Mouse (Mus musculus) liver, embryonic 14.5 days (tissue): ENCODE results near the gene Rrbp1. TPM values are rescaled to one million over a fixed set of nuclear protein-coding genes. Genes with fewer than 3 reads are reported as not detected.

Source experiments
- ATAC-seq: fragments of 200-750 bp; cut with Nextera tagmentation; 2 replicates; pipeline ENCODE4 v1.8.0; 2017; ENCODE audit warnings: moderate number of reproducible peaks, mild to moderate bottlenecking, moderate library complexity; ENCODE audit not compliant: insufficient read depth
- DNase-seq, 3 experiments: peaks; one replicate each; pipeline ENCODE4 v3.0.0-alpha.2; 2012 to 2013; ENCODE audit warnings: low read depth in 3 of 3, low spot score in 3 of 3
- H3K27ac ChIP-seq: fragments of 300-500 bp; sonication (generic); 2 replicates; pipeline ENCODE4 v1.5.1; 2014; ENCODE audit warnings: moderate library complexity, mild to moderate bottlenecking, control low read depth, inconsistent platforms
- H3K27me3 ChIP-seq: fragments of 300-500 bp; sonication (generic); 2 replicates; pipeline ENCODE4 v1.6.1; 2014; ENCODE audit warnings: mild to moderate bottlenecking, low read length, moderate library complexity; ENCODE audit not compliant: control insufficient read depth, insufficient read depth
- H3K36me3 ChIP-seq: fragments of 300-500 bp; sonication (generic); replicated peaks from 2 replicates; pipeline ENCODE4 v1.6.1; 2014; ENCODE audit warnings: low read depth; ENCODE audit not compliant: control insufficient read depth, insufficient read depth
- H3K4me1 ChIP-seq, 2 experiments: fragments of 200-500 bp in 1 of 2; fragments of 300-500 bp in 1 of 2; sonication (generic) in 1 of 2; replicated peaks; 2 replicates each; pipeline ENCODE4 v1.6.1; 2012 to 2014; ENCODE audit warnings: antibody characterized with exemption in 1 of 2, inconsistent platforms in 1 of 2, low read length in 1 of 2; ENCODE audit not compliant: control insufficient read depth in 2 of 2, insufficient read depth in 2 of 2
- H3K4me2 ChIP-seq: fragments of 300-500 bp; sonication (generic); 2 replicates; pipeline ENCODE4 v1.6.1; 2014; ENCODE audit warnings: low read depth, mild to moderate bottlenecking, control low read depth, moderate library complexity
- H3K4me3 ChIP-seq, 2 experiments: fragments of 200-500 bp in 1 of 2; fragments of 300-500 bp in 1 of 2; sonication (generic) in 1 of 2; 2 replicates each; pipeline ENCODE4 v1.5.1; 2012 to 2014; ENCODE audit warnings: low read depth in 2 of 2, low read length in 2 of 2, mild to moderate bottlenecking in 2 of 2, control low read depth in 1 of 2, inconsistent platforms in 1 of 2, moderate library complexity in 1 of 2; ENCODE audit not compliant: insufficient read depth in 1 of 2
- H3K9ac ChIP-seq: fragments of 300-500 bp; sonication (generic); replicated peaks from 2 replicates; pipeline ENCODE4 v1.6.1; 2014; ENCODE audit warnings: mild to moderate bottlenecking, control low read depth, moderate library complexity
- H3K9me3 ChIP-seq: fragments of 300-500 bp; sonication (generic); 2 replicates; pipeline ENCODE4 v1.6.1; 2016; ENCODE audit warnings: low read length, mixed read lengths; ENCODE audit not compliant: control insufficient read depth
- CTCF ChIP-seq: IDR thresholded peaks from 2 replicates; pipeline ENCODE4 v1.5.1; 2016; ENCODE audit warnings: antibody characterized with exemption, low read depth, control low read depth
- EP300 ChIP-seq: IDR thresholded peaks from 2 replicates; pipeline ENCODE4 v1.6.1; 2016; ENCODE audit warnings: antibody characterized with exemption, low read depth
- WGBS: fragments of 180-500 bp; shearing (Covaris S2); extraction: QIAGEN DNeasy Blood & Tissue Kit; methylation state at CpG from one replicate; pipeline ENCODE4 v1.1.7; 2014; ENCODE audit not compliant: insufficient replicate concordance; 5-methylcytosine and 5-hydroxymethylcytosine counted together
- polyA plus RNA-seq, 2 experiments: library from polyadenylated mRNA; depleted of rRNA in 1 of 2; stranded (reverse) in 1 of 2; unstranded in 1 of 2; fragments of >200 nt; fragmentation: Nextera tagmentation in 1 of 2; extraction: Ambion mirVana in 1 of 2; gene quantifications; 2 replicates each; pipeline versions ENCODE4 v1.2.1 to v1.2.3; 2012 to 2014

Rrbp1 gene
- polyA plus RNA-seq, 2 experiments = 39.6 to 83.7 TPM

DNA sequence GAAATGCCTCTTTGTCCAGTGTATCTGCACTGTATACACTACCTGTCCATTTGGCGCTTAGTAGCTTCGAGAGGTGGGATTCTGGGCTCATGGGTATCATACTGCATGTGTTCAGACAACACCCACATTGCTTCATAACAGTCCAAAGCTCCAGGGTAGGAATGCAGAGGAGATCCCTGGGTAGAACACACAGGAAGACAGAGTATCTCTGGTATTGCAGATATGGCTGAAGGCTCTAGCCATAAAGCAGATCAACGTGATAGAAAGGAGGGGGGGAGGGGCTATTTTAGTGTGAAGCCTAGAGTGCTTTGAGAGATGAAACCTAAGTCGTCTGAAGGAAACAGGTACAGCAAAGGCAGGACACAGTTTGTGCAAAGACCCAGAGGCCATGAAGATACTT, 15.4 kb upstream of the Rrbp1 start:
- DNase-seq = no peak
- TF ChIP-seq CTCF (no peak), EP300 (no peak)

DNA sequence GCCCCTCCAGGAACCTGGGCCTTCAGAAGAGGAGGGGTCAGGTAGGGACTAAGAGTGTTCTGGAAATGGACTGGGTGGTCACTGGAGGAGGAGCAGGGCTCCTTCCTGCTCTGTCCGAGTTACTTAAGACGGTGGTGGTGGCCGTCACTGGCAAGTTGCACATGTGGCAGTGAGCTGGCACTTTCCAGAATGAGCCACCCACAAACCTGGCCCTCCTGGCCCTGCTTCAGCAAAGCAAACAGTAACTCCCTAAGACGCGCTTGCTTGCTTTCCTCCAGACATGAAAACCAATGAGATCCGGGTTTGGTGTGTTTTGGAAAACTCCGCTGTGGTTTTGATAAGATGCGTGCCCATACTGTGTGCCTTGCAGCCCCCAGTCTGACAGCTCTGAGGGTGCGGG, 14.3 kb upstream of the Rrbp1 start:
- ATAC-seq (no peak), DNase-seq (no peak)
- Histone ChIP-seq H3K27me3 (no peaks in the 10 kb centered on the region), H3K4me2 (no peak overlapping the region), H3K9ac (no peak overlapping the region), H3K9me3 (no peaks in the 10 kb centered on the region), H3K4me3 (no peak overlapping the region), H3K36me3 (no peaks in the 10 kb centered on the region), H3K27ac (no peak overlapping the region), H3K4me1 (peaks cover 0 to 10% of the 10 kb centered on the region in 2 experiments; a peak in 2 of 4 replicates)
- 52% methylated on average over 9 of the region's 9 CpGs for WGBS
- no peak for TF ChIP-seq EP300
- no peak for TF ChIP-seq CTCF

More for the DNA sequence above, 15.4 kb upstream of the Rrbp1 start:
- H3K27ac ChIP-seq = no peak overlapping the region
- 28% methylated on average over 4 of the region's 4 CpGs for WGBS
- H3K9ac ChIP-seq = no peak overlapping the region
- no peaks in the 10 kb centered on the region for H3K27me3 ChIP-seq
- peaks cover 0 to 10% of the 10 kb centered on the region in 2 experiments; a peak in 2 of 4 replicates for H3K4me1 ChIP-seq
- no peaks in the 10 kb centered on the region for H3K9me3 ChIP-seq
- no peaks in the 10 kb centered on the region for H3K36me3 ChIP-seq
- H3K4me2 ChIP-seq = no peak overlapping the region
- ATAC-seq = no peak
- no peak overlapping the region for H3K4me3 ChIP-seq

- no peak for ATAC-seq
- no peak for DNase-seq
Measured at GRCm38 (mm10) chr2:144022441-144022840, 11.4 kb upstream of the Rrbp1 start.

GRCm38 (mm10) chr2:144019971-144020370, 8.9 kb upstream of the Rrbp1 start:
- Histone ChIP-seq H3K9me3 (no peaks in the 10 kb centered on the region), H3K36me3 (no peaks in the 10 kb centered on the region), H3K27ac (no peak overlapping the region), H3K27me3 (no peaks in the 10 kb centered on the region), H3K4me1 (peaks cover 0 to 12% of the 10 kb centered on the region in 2 experiments; a peak in 2 of 4 replicates), H3K9ac (no peak overlapping the region), H3K4me2 (no peak overlapping the region), H3K4me3 (no peak overlapping the region)
- TF ChIP-seq EP300 (no peak), CTCF (no peak)
- 36% methylated on average over 2 of the region's 2 CpGs for WGBS
- ATAC-seq = no peak
- DNase-seq = no peak

More at GRCm38 (mm10) chr2:144022441-144022840, 11.4 kb upstream of the Rrbp1 start:
- Histone ChIP-seq H3K4me2 (no peak overlapping the region), H3K36me3 (no peaks in the 10 kb centered on the region), H3K9ac (no peak overlapping the region), H3K27ac (no peak overlapping the region), H3K4me3 (no peak overlapping the region), H3K9me3 (no peaks in the 10 kb centered on the region), H3K4me1 (peaks cover 0 to 19% of the 10 kb centered on the region in 2 experiments; a peak in 2 of 4 replicates), H3K27me3 (no peaks in the 10 kb centered on the region)
- 53% methylated on average over 3 of the region's 3 CpGs for WGBS
- no peak for TF ChIP-seq EP300
- TF ChIP-seq CTCF = no peak

DNA sequence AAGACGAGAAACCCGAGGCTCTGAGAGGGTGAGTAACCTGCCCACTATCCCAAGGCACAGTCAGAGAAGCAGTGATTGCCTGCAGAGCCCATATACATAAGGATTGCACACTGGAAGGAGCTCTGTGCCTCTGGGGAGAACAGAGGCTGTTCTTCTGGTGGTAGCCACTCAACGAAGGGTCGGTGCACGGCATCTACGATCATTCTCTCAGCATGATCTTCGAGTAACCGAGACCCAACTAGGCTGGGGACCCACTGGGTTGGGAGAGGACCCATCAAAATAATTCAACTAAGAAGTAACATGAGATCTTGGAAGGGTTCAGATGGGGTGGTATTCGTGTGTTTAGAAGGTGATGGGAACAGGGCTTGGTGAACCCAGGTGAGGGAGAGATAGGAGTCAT, 4.8 kb upstream of the Rrbp1 start:
- Histone ChIP-seq H3K4me1 (peaks cover 3 to 14% of the 10 kb centered on the region in 2 experiments; a peak in 3 of 4 replicates), H3K9ac (no peak overlapping the region), H3K36me3 (no peaks in the 10 kb centered on the region), H3K27me3 (no peaks in the 10 kb centered on the region), H3K27ac (no peak overlapping the region), H3K9me3 (no peaks in the 10 kb centered on the region), H3K4me3 (no peak overlapping the region), H3K4me2 (no peak overlapping the region)
- ATAC-seq = no peak
- TF ChIP-seq CTCF (no peak), EP300 (no peak)
- no peak for DNase-seq
- WGBS = 73% methylated on average over 9 of the region's 9 CpGs
